Mouse (Mus musculus) cerebellum, adult 9-10 months (tissue): ENCODE data around the gene Arid3a.
A peak's percentile ranks its signal among the peaks of the same experiment; 100 is the strongest.
"Not testable (repeated sequence)": the region's sequence is repeated elsewhere in the genome, so short reads cannot be mapped to it uniquely, and the experiment has no call there.

Source experiments
- DNase-seq: peaks from one replicate; pipeline ENCODE4 v3.0.0; 2022

The Arid3a gene

GRCm38 (mm10) chr10:79926491-79927323, at the start of gene Arid3a:
Gene Arid3a (plus strand): TSS chr10:79927043.
- peak; percentile 89 for DNase-seq

GRCm38 (mm10) chr10:79877174-79877573, 49.7 kb upstream of the Arid3a start:
- DNase-seq, result no peak

GRCm38 (mm10) chr10:79877757-79878156, 49.1 kb upstream of the Arid3a start:
- DNase-seq, result no peak

- no peak for DNase-seq
Measured at GRCm38 (mm10) chr10:79879527-79879926, 47.3 kb upstream of the Arid3a start.

- DNase-seq, result no peak
Measured at GRCm38 (mm10) chr10:79880721-79881120, 46.1 kb upstream of the Arid3a start.

GRCm38 (mm10) chr10:79881981-79882380, 44.9 kb upstream of the Arid3a start:
- no peak for DNase-seq

- DNase-seq, result peak; percentile 88
Measured at GRCm38 (mm10) chr10:79883297-79884084, 43.4 kb upstream of the Arid3a start.

- DNase-seq, result no peak
Measured at GRCm38 (mm10) chr10:79884446-79884845, 42.4 kb upstream of the Arid3a start.

GRCm38 (mm10) chr10:79884938-79885337, 41.9 kb upstream of the Arid3a start:
- not testable (repeated sequence) for DNase-seq

- no peak for DNase-seq
Measured at GRCm38 (mm10) chr10:79886054-79886453, 40.8 kb upstream of the Arid3a start, which contains the start of gene Elane. Gene Elane (plus strand): TSS chr10:79886247.

GRCm38 (mm10) chr10:79886611-79887010, 40.2 kb upstream of the Arid3a start:
- no peak for DNase-seq

GRCm38 (mm10) chr10:79889386-79889785, 37.5 kb upstream of the Arid3a start:
- DNase-seq, result no peak

- DNase-seq, result no peak
Measured at GRCm38 (mm10) chr10:79890670-79891069, 36.2 kb upstream of the Arid3a start, which contains the start of gene Cfd. Gene Cfd (plus strand): TSS chr10:79890853.

GRCm38 (mm10) chr10:79892451-79893118, 34.3 kb upstream of the Arid3a start:
- peak; percentile 89 for DNase-seq

GRCm38 (mm10) chr10:79896306-79896705, 30.5 kb upstream of the Arid3a start:
- DNase-seq, result no peak

- DNase-seq, result no peak
Measured at GRCm38 (mm10) chr10:79896814-79897213, 30.0 kb upstream of the Arid3a start.

GRCm38 (mm10) chr10:79897316-79898245, 29.3 kb upstream of the Arid3a start:
- DNase-seq, result no peak

GRCm38 (mm10) chr10:79900951-79901410, 25.9 kb upstream of the Arid3a start:
- no peak for DNase-seq

GRCm38 (mm10) chr10:79906712-79907111, 20.1 kb upstream of the Arid3a start:
- DNase-seq, result peak; percentile 61

- DNase-seq, result peak; percentile 64
Measured at GRCm38 (mm10) chr10:79907415-79907814, 19.4 kb upstream of the Arid3a start.

- peak; percentile 98 for DNase-seq
Measured at GRCm38 (mm10) chr10:79908167-79909091, 18.4 kb upstream of the Arid3a start, which contains the start of gene Med16. Gene Med16 (minus strand): TSS chr10:79908923.
